Mouse (Mus musculus) myocyte (in vitro differentiated cells): ENCODE data around the gene Rbms3. TPM values are rescaled to one million over a fixed set of nuclear protein-coding genes. Genes with fewer than 3 reads are reported as not detected.

ENCODE experiments used
- H3K27me3 ChIP-seq: one replicate; pipeline ENCODE4 v1.6.1; 2011; ENCODE audit not compliant: control insufficient read depth, insufficient read depth, insufficient read length
- H3K36me3 ChIP-seq: one replicate; pipeline ENCODE4 v1.6.1; 2011; ENCODE audit not compliant: control insufficient read depth, insufficient read depth
- H3K4me2 ChIP-seq: one replicate; pipeline ENCODE4 v1.6.1; 2011; ENCODE audit warnings: low read depth, control low read depth
- H3K4me3 ChIP-seq: one replicate; pipeline ENCODE4 v1.5.1; 2011; ENCODE audit warnings: mild to moderate bottlenecking, control low read depth, moderate library complexity
- H3K79me2 ChIP-seq: one replicate; pipeline ENCODE4 v1.6.1; 2011; ENCODE audit not compliant: control insufficient read depth, insufficient read depth
- H3ac ChIP-seq: one replicate; pipeline ENCODE4 v1.6.1; 2011; ENCODE audit not compliant: control insufficient read depth, insufficient read length
- CEBPB ChIP-seq: IDR thresholded peaks from 2 replicates; pipeline ENCODE4 v1.6.1; 2011; ENCODE audit warnings: mild to moderate bottlenecking, moderate library complexity; ENCODE audit not compliant: poor library complexity, insufficient read depth, severe bottlenecking
- E2F4 ChIP-seq: IDR thresholded peaks from one replicate; pipeline ENCODE4 v1.6.1; 2011; ENCODE audit warnings: mild to moderate bottlenecking, control low read depth, moderate library complexity; ENCODE audit not compliant: insufficient read depth
- MAX ChIP-seq: IDR thresholded peaks from one replicate; pipeline ENCODE4 v1.6.1; 2011; ENCODE audit warnings: low read depth, mild to moderate bottlenecking, control low read depth
- MYOD1 ChIP-seq, 3 experiments: IDR thresholded peaks; one replicate each; pipeline ENCODE4 v1.6.1; 2011; ENCODE audit warnings: control low read depth in 2 of 3, low read depth in 2 of 3, mild to moderate bottlenecking in 2 of 3, moderate library complexity in 1 of 3; ENCODE audit not compliant: insufficient read length in 2 of 3, control insufficient read depth in 1 of 3
- MYOG ChIP-seq, 3 experiments: IDR thresholded peaks; one replicate each; pipeline ENCODE4 v1.6.1; 2011; ENCODE audit warnings: control low read depth in 2 of 3, low read depth in 2 of 3, mild to moderate bottlenecking in 2 of 3; ENCODE audit not compliant: insufficient read length in 2 of 3, control insufficient read depth in 1 of 3, insufficient read depth in 1 of 3
- POLR2A ChIP-seq: IDR thresholded peaks from one replicate; pipeline ENCODE4 v1.6.1; 2011; ENCODE audit warnings: low read depth, mild to moderate bottlenecking, control low read depth, moderate library complexity; ENCODE audit not compliant: insufficient read length
- POLR2AphosphoS2 ChIP-seq: IDR thresholded peaks from one replicate; pipeline ENCODE4 v1.6.1; 2011; ENCODE audit warnings: low read depth, control low read depth; ENCODE audit not compliant: insufficient read length
- REST ChIP-seq: IDR thresholded peaks from one replicate; pipeline ENCODE4 v1.6.1; 2011; ENCODE audit warnings: mild to moderate bottlenecking, control low read depth, moderate library complexity; ENCODE audit not compliant: insufficient read depth, insufficient read length
- SRF ChIP-seq: IDR thresholded peaks from one replicate; pipeline ENCODE4 v1.6.1; 2011; ENCODE audit warnings: low read depth; ENCODE audit not compliant: control insufficient read depth, insufficient read length
- TCF12 ChIP-seq: IDR thresholded peaks from one replicate; pipeline ENCODE4 v1.6.1; 2011; ENCODE audit warnings: mild to moderate bottlenecking, control low read depth; ENCODE audit not compliant: poor library complexity, insufficient read depth, severe bottlenecking
- TCF3 ChIP-seq: IDR thresholded peaks from one replicate; pipeline ENCODE4 v1.6.1; 2011; ENCODE audit warnings: low read depth, control low read depth; ENCODE audit not compliant: insufficient read length
- USF1 ChIP-seq: IDR thresholded peaks from one replicate; pipeline ENCODE4 v1.6.1; 2011; ENCODE audit warnings: low read depth, mild to moderate bottlenecking, control low read depth, moderate library complexity
- polyA plus RNA-seq: library from polyadenylated mRNA; unstranded; fragments of >200 nt; fragmentation: generic; extraction: Trizol; gene quantifications from one replicate; pipeline ENCODE4 v1.2.1, GENCODE M21; 2012; ENCODE audit warnings: missing spikeins

Gene Rbms3
- polyA plus RNA-seq, 1 experiment = 4.5 TPM

DNA sequence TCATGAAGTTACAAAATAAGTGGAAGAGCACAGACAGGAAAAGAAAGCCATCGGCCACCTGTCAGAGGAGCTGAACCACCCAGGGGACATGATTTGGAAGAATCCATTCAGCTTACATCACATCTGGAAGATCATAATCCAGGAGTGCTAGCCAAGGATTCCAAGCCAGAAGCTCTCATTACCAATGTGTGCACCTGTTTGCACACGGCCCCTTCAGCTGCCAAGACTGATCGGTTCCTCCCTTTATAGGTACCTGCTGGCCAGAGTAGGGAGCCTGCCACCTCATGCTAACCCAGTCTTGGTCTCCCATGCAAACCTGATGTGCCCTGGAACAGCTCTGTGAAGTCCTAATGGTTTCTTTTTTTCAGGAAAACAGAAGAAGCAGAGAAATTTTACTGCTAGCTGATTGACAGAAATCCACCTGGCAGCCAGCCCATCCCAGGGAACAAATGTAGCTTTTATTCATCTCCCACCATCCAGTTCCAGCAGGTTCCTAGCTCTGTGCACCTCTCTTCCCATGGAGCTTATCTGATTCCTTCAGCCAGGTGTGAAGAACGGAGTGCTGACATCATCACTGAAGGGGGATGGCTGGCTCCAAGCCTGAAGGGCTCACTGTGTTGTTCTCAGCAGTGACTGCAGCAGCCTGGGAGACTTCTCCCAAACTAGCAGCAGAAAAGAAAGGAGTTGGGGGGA, 11.5 kb upstream of the Rbms3 start:
- Histone ChIP-seq H3K4me2 (no peak overlapping the region), H3K36me3 (no peaks in the 10 kb centered on the region), H3K79me2 (no peaks in the 10 kb centered on the region), H3K27me3 (no peaks in the 10 kb centered on the region), H3ac (no peak overlapping the region), H3K4me3 (no peak overlapping the region)
- no peak for TF ChIP-seq TCF3
- no peak for TF ChIP-seq CEBPB
- no peak for TF ChIP-seq TCF12
- no peak for TF ChIP-seq E2F4
- no peak for TF ChIP-seq POLR2AphosphoS2
- no peak for TF ChIP-seq POLR2A
- TF ChIP-seq REST = no peak
- TF ChIP-seq SRF = no peak
- no peak for TF ChIP-seq MYOG (IDR thresholded peaks at IDR 0.05; ENCODE audit: control insufficient read depth in 1 of 3, insufficient read depth in 1 of 3, insufficient read length in 2 of 3, low read depth in 2 of 3)
- no peak for TF ChIP-seq USF1
- TF ChIP-seq MYOD1 (IDR thresholded peaks at IDR 0.05; ENCODE audit: control insufficient read depth in 1 of 3, insufficient read length in 2 of 3, low read depth in 2 of 3) = no peak
- no peak for TF ChIP-seq MAX

DNA sequence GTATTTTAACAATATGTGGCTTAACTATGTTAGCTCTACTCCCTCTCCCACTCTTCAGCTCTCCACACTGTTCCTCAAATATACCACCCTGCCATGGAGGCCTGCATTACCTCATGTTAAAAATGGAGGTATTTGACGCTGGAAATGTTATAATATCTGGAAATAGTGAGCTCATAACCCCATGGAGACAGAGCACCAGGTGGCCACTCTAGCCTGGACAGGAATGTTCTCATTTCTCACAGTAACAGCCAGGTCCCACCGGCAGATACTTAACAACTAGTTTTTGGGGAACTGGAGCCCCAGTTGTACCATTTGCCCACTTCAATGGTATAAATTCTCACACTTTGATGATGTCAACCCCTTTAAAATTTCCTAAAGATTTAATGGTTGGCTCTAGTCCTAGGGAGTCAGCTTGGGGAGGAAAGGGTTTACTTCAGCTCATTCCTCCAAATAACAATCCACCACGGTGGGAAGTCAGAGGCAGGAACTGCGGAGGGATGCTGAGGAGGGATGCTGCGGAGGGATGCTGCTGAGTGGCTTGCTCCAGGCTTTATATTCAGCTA, 9.0 kb upstream of the Rbms3 start:
- Histone ChIP-seq H3K4me2 (no peak overlapping the region), H3K4me3 (no peak overlapping the region), H3ac (no peak overlapping the region), H3K79me2 (no peaks in the 10 kb centered on the region), H3K36me3 (no peaks in the 10 kb centered on the region), H3K27me3 (no peaks in the 10 kb centered on the region)
- TF ChIP-seq MYOG (IDR thresholded peaks at IDR 0.05; ENCODE audit: control insufficient read depth in 1 of 3, insufficient read depth in 1 of 3, insufficient read length in 2 of 3, low read depth in 2 of 3) (no peak), REST (no peak), USF1 (no peak), E2F4 (no peak), SRF (no peak), TCF12 (no peak), CEBPB (no peak), MAX (no peak), POLR2AphosphoS2 (no peak)

DNA sequence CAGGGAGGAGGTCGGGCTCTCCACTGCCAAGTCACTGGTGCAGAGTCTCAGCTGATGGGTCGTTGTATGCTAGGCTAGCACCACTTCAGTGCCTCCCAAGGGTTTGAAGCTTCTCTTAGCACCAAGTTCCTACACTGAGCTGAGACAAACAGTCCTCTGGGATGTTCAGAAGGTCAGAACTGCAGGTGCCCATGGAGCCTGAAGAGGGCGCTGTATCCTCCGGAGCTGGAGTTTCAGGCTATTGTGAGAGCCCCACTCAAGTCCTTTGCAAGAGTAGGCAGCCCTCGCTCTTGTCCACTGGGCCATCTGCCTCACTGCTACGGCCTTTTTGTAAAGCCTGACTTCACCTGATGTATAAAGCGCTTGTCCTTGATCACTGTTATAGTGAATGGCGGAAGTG, 6.8 kb upstream of the Rbms3 start:
- Histone ChIP-seq H3ac (no peak overlapping the region), H3K27me3 (no peaks in the 10 kb centered on the region), H3K36me3 (no peaks in the 10 kb centered on the region), H3K4me2 (no peak overlapping the region), H3K4me3 (no peak overlapping the region), H3K79me2 (no peaks in the 10 kb centered on the region)
- TF ChIP-seq SRF (no peak), USF1 (no peak)

DNA sequence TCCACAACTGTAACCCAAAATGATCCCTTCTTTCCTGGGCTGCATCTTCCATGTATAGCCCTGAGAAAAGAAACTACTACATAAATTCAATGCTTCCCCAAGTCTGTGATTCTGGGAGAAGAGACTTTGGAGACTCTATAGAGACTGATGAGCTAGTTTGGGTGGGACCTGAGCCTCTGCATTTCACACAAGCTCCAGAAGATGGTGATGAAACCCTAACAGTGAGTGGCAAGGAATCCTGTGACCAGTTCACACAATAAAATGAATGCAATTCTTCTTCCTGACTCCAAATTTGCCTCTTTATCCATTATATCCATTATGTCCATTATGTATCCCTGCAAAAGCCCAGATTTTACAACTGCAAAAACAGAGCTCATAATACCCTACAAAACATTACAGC, 2.5 kb downstream of the Rbms3 start:
- no peaks in the 10 kb centered on the region for H3K27me3 ChIP-seq
- no peaks in the 10 kb centered on the region for H3K79me2 ChIP-seq
- no peak for TF ChIP-seq CEBPB
- no peak for TF ChIP-seq USF1

DNA sequence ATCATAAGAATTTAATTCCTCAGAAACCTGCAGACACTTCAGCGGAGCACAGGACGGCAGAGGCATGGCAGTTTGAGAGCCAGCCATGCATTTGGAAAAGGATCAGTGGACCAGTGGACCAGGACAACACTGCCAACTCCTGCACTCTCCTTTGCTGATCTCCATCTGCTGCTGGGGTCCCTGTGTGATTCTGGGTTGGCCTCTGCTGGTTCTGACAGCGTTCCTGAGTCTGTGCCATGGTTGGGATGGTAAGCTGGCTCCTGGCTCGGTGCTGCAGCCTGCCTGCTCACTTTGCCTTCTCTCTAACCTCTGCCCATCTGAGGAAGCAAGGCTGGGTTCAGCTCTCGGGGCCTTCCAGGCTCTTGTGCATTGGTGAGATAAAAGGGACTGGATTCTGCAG, 28.9 kb downstream of the Rbms3 start:
- Histone ChIP-seq H3K27me3 (no peaks in the 10 kb centered on the region), H3K4me3 (no peak overlapping the region), H3K79me2 (no peaks in the 10 kb centered on the region), H3ac (no peak overlapping the region), H3K36me3 (no peaks in the 10 kb centered on the region), H3K4me2 (no peak overlapping the region)
- no peak for TF ChIP-seq POLR2A
- TF ChIP-seq MYOG (IDR thresholded peaks at IDR 0.05; ENCODE audit: control insufficient read depth in 1 of 3, insufficient read depth in 1 of 3, insufficient read length in 2 of 3, low read depth in 2 of 3) = no peak
- no peak for TF ChIP-seq CEBPB
- no peak for TF ChIP-seq SRF
- TF ChIP-seq REST = no peak
- TF ChIP-seq E2F4 = no peak
- TF ChIP-seq TCF12 = no peak
- no peak for TF ChIP-seq MYOD1 (IDR thresholded peaks at IDR 0.05; ENCODE audit: control insufficient read depth in 1 of 3, insufficient read length in 2 of 3, low read depth in 2 of 3)
- TF ChIP-seq POLR2AphosphoS2 = no peak
- TF ChIP-seq MAX = no peak

More for the DNA sequence above, 2.5 kb downstream of the Rbms3 start:
- Histone ChIP-seq H3K36me3 (no peaks in the 10 kb centered on the region), H3K4me3 (no peak overlapping the region), H3ac (no peak overlapping the region), H3K4me2 (no peak overlapping the region)
